Mouse (Mus musculus) myocyte (in vitro differentiated cells): ENCODE measurements at regions not wholly inside any gene's neighbourhood (a gene's known extent, or its start where the extent isn't known, plus 50 kb on each side); places are given as distances from the start of the nearest gene placed in this dataset.

ENCODE experiments used
- CEBPB ChIP-seq: IDR thresholded peaks from 2 replicates; pipeline ENCODE4 v1.6.1; 2011; ENCODE audit warnings: mild to moderate bottlenecking, moderate library complexity; ENCODE audit not compliant: poor library complexity, insufficient read depth, severe bottlenecking
- MAX ChIP-seq: IDR thresholded peaks from one replicate; pipeline ENCODE4 v1.6.1; 2011; ENCODE audit warnings: low read depth, mild to moderate bottlenecking, control low read depth
- MYOD1 ChIP-seq, 3 experiments: IDR thresholded peaks; one replicate each; pipeline ENCODE4 v1.6.1; 2011; ENCODE audit warnings: control low read depth in 2 of 3, low read depth in 2 of 3, mild to moderate bottlenecking in 2 of 3, moderate library complexity in 1 of 3; ENCODE audit not compliant: insufficient read length in 2 of 3, control insufficient read depth in 1 of 3
- POLR2A ChIP-seq: IDR thresholded peaks from one replicate; pipeline ENCODE4 v1.6.1; 2011; ENCODE audit warnings: low read depth, mild to moderate bottlenecking, control low read depth, moderate library complexity; ENCODE audit not compliant: insufficient read length
- POLR2AphosphoS2 ChIP-seq: IDR thresholded peaks from one replicate; pipeline ENCODE4 v1.6.1; 2011; ENCODE audit warnings: low read depth, control low read depth; ENCODE audit not compliant: insufficient read length
- REST ChIP-seq: IDR thresholded peaks from one replicate; pipeline ENCODE4 v1.6.1; 2011; ENCODE audit warnings: mild to moderate bottlenecking, control low read depth, moderate library complexity; ENCODE audit not compliant: insufficient read depth, insufficient read length
- SRF ChIP-seq: IDR thresholded peaks from one replicate; pipeline ENCODE4 v1.6.1; 2011; ENCODE audit warnings: low read depth; ENCODE audit not compliant: control insufficient read depth, insufficient read length
- TCF12 ChIP-seq: IDR thresholded peaks from one replicate; pipeline ENCODE4 v1.6.1; 2011; ENCODE audit warnings: mild to moderate bottlenecking, control low read depth; ENCODE audit not compliant: poor library complexity, insufficient read depth, severe bottlenecking

- TF ChIP-seq REST: no peak
- no peak for TF ChIP-seq SRF
- TF ChIP-seq POLR2A: no peak
- no peak for TF ChIP-seq CEBPB
- no peak for TF ChIP-seq MYOD1 (IDR thresholded peaks at IDR 0.05; ENCODE audit: control insufficient read depth in 1 of 3, insufficient read length in 2 of 3, low read depth in 2 of 3)
- no peak for TF ChIP-seq MAX
- TF ChIP-seq TCF12: no peak
- TF ChIP-seq POLR2AphosphoS2: no peak
These were observed 88.4 kb upstream of the 4933415F23Rik start for GRCm38 (mm10) chr1:23190316-23191005.
